Mouse (Mus musculus) mature B cell (primary cell): ENCODE results near the gene Dok4.
"Not testable (repeated sequence)": the region's sequence is repeated elsewhere in the genome, so short reads cannot be mapped to it uniquely, and the experiment has no call there.

Experiments
- in situ Hi-C: fragments of 300-500 bp; cut with MboI; formaldehyde crosslinking; loops from 2 replicates; pipeline ENCODE4 v1.14.3; 2019

The Dok4 gene

GRCm38 (mm10) chr8:94850049-94850448 lies 26.1 kb downstream of the Dok4 start:
- in situ Hi-C loops: no loop called here

GRCm38 (mm10) chr8:94841183-94841582 lies 34.9 kb downstream of the Dok4 start:
- in situ Hi-C loops: no loop called here

GRCm38 (mm10) chr8:94838600-94838999 lies 37.5 kb downstream of the Dok4 start:
- in situ Hi-C loops: no loop called here

GRCm38 (mm10) chr8:94837662-94838574 lies 38.2 kb downstream of the Dok4 start, which contains the start of the genes Coq9 and Ciapin1:
Gene Coq9, plus strand, starts transcription at chr8:94838321.
Gene Ciapin1, minus strand, starts transcription at chr8:94838358.
- in situ Hi-C loops: no loop called here

- in situ Hi-C loops: no loop called here
Observed at GRCm38 (mm10) chr8:94836456-94837240, 39.5 kb downstream of the Dok4 start.

- in situ Hi-C loops: not testable (repeated sequence)
Observed at GRCm38 (mm10) chr8:94835751-94836150, 40.4 kb downstream of the Dok4 start.

GRCm38 (mm10) chr8:94833901-94834405 lies 42.2 kb downstream of the Dok4 start:
- in situ Hi-C loops: not testable (repeated sequence)

GRCm38 (mm10) chr8:94828284-94828683 lies 47.8 kb downstream of the Dok4 start:
- in situ Hi-C loops: no loop called here

GRCm38 (mm10) chr8:94826210-94826609 lies 49.9 kb downstream of the Dok4 start:
- in situ Hi-C loops: no loop called here

GRCm38 (mm10) chr8:94825170-94825569 lies 51.0 kb downstream of the Dok4 start:
- in situ Hi-C loops: no loop called here

GRCm38 (mm10) chr8:94822637-94823560 lies 53.2 kb downstream of the Dok4 start:
- in situ Hi-C loops: no loop called here

GRCm38 (mm10) chr8:94821381-94821780 lies 54.7 kb downstream of the Dok4 start:
- in situ Hi-C loops: no loop called here

GRCm38 (mm10) chr8:94820553-94820952 lies 55.6 kb downstream of the Dok4 start:
- in situ Hi-C loops: no loop called here

- in situ Hi-C loops: loop anchor here (5.0 kb wide), 1 partner anchor 117 kb away; no protein-coding TSS in a partner anchor
Observed at GRCm38 (mm10) chr8:94819671-94820179, 56.4 kb downstream of the Dok4 start.

GRCm38 (mm10) chr8:94817933-94818332 lies 58.2 kb downstream of the Dok4 start:
- in situ Hi-C loops: loop anchor here (5.0 kb wide), 1 partner anchor 116 kb away; no protein-coding TSS in a partner anchor

- in situ Hi-C loops: no loop called here
Observed at GRCm38 (mm10) chr8:94814556-94814955, 61.6 kb downstream of the Dok4 start.
